Mouse (Mus musculus) left cerebral cortex, postnatal 10 days (tissue): ENCODE data around the gene Dbnl. TPM values are rescaled to one million over a fixed set of nuclear protein-coding genes. Genes with fewer than 3 reads are reported as not detected.

Source experiments
- DNase-seq, 2 experiments: peaks; one replicate each; pipeline ENCODE4 v3.0.0; 2021 to 2022; ENCODE audit warnings: low spot score in 2 of 2, mixed read lengths in 1 of 2; ENCODE audit errors: extremely low spot score in 1 of 2
- intact Hi-C: fragments of 180-260 bp; cut with DNase I; formaldehyde crosslinking; loops from one replicate; pipeline ENCODE4 v1.15.1; 2025
- total RNA-seq, 2 experiments: library from RNA; stranded (reverse); gene quantifications; 2 replicates each; pipeline ENCODE4 v1.2.3; 2021

The Dbnl gene
- total RNA-seq = 10 to 100 TPM; 86.9 to 89.1 TPM

- intact Hi-C loops = no loop called here
- DNase-seq = peak; percentile 92 to 97
Observed at GRCm38 (mm10) chr11:5788056-5789014, at the start of gene Dbnl. TSS of gene Dbnl (plus strand) at chr11:5788488.

DNA sequence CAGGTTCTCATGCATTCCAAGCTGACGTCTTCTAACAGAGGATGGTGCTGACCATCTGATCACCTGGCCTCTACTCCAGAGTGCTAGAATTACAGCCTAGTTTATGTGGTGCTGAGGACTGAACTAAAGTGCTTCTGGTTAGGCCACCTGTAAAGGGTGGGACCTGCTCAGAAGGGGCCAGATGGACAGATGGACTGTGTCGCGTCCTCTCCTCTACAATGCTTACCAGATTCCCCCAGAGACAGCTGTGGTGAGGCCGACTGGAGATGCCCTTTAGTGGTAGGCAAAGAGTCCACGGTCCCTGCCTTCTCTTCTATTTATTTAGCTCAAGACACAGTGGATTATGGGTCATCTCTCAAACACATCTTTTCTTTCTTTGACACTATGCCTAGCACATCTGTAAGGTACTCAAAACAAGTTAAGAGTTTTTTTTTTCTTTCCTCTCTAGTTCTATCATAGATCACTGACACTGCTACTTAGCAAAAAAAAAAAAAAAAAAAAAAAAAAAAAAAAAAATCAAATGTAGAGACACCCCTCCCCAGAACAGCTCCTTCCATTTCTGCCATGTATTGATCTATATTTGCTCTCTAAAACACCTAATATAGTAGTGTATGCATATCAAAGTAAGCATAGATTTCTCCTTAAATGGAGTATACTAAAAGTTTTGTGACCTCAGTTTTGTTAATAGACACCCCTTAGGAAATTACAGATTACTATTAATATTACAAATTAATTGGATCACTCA lies 49.2 kb upstream of the Dbnl start:
- no peak for DNase-seq
- intact Hi-C loops = no loop called here

GRCm38 (mm10) chr11:5739846-5740245 lies 48.4 kb upstream of the Dbnl start:
- intact Hi-C loops = no loop called here
- DNase-seq = no peak

- DNase-seq = no peak
- intact Hi-C loops = no loop called here
Observed at GRCm38 (mm10) chr11:5740599-5740964, 47.7 kb upstream of the Dbnl start.

DNA sequence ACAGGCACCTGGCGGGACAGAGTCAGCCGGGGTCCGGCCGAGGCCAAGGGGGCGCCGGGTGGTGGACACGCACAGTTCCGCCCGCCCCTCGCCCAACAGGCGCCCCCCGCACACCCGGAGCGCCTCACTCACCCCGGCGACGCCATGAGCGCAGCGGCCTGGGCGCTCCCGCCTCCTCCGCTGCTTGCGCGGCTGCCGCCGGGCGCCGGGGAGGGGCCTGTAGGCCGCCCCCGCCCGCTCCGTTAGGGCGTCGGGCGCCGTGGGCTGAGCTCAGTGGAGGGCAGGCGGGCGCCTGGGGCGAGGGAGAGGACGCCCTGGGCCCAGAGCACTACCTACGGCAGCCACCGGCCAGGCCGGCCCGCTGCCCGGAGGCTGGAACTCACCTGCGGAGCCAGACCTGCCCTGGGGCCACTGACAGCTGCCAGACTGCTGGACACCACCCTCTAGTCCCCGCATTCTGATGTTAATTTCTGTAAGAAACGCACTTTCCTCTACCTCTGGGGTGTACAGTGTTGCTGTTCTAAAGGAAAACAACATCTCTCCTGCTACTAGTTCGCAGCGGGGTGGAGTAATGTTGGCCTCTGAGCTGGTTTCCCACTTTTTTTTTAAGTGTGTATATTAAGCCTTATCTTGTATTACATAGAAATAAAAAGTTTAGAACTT lies 47.2 kb upstream of the Dbnl start:
- DNase-seq = peak; percentile 20 to 87
- intact Hi-C loops = no loop called here

- DNase-seq = no peak
- intact Hi-C loops = no loop called here
Observed at GRCm38 (mm10) chr11:5742106-5742505, 46.2 kb upstream of the Dbnl start.

GRCm38 (mm10) chr11:5744951-5745350 lies 43.3 kb upstream of the Dbnl start:
- DNase-seq = no peak
- intact Hi-C loops = no loop called here

DNA sequence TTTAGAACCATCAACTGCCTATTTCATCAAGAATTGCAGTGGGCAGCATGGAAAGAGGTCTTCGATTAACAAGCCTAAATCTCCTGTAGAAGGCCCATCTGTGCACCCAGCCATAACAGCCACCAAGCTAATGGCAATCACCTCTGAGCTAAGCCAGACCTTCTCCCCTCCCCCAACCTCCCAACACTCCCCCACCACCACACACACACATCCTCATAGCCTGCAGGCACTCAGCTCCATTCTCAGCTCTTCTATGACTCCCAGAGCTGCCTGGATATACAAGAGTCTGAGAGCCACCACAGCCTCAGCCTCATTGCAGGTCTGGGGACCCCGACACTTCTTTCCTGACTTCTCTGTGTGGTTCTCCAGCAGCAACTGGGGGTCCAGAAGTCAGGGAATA lies 34.5 kb upstream of the Dbnl start:
- intact Hi-C loops = no loop called here
- DNase-seq = no peak

- intact Hi-C loops = no loop called here
- peak; percentile 86 to 94 for DNase-seq
Observed at GRCm38 (mm10) chr11:5761820-5762632, 26.3 kb upstream of the Dbnl start, which contains the start of gene Urgcp. TSS of gene Urgcp (minus strand) at chr11:5762376.

- intact Hi-C loops = no loop called here
- DNase-seq = no peak
Observed at GRCm38 (mm10) chr11:5762633-5762982, 25.7 kb upstream of the Dbnl start.

DNA sequence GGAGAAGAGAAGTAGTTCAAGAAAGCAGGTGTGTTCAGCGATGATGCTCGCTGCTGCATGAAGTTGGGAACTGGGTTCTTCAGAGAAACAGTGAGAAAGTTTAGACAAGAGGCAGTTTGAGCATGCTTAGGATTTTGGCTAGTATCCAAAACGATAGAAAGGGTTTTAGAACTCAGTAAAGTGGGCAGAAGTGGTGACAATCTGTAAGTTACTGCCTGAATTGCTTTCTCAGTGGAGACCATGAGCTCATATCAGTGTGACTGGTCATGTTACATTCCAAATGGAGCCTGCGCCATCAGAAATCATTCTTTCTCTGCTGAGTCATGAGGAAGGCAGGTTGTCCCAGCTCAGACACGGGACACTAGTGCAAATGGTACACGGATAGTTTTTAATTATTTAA lies 22.3 kb upstream of the Dbnl start:
- no peak for DNase-seq
- intact Hi-C loops = no loop called here

DNA sequence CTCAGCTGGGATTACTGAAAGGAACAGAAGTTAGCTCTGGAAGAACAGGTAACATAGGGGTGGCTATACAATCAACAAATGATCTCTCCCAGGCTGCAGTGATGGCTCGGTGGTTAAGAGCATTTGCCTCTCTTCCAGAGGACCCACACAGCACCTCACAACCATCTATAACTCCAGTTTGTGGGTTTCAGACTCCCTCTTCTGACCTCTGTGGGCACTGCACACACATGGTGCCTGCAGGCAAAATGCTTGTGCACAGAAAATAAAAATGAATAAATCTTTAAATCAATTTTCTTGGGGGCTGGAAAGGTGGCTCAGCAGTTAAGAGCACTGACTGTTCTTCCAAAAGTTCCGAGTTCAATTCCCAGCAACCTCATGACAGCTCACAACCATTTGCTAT lies 9.8 kb upstream of the Dbnl start:
- intact Hi-C loops = no loop called here

GRCm38 (mm10) chr11:5780035-5780499 lies 8.2 kb upstream of the Dbnl start:
- intact Hi-C loops = no loop called here
- DNase-seq = no peak

More for the DNA sequence above, 9.8 kb upstream of the Dbnl start:
- DNase-seq = no peak

- DNase-seq = no peak
- intact Hi-C loops = no loop called here
Observed at GRCm38 (mm10) chr11:5782199-5782944, 5.9 kb upstream of the Dbnl start.

- DNase-seq = no peak
- intact Hi-C loops = no loop called here
Observed at GRCm38 (mm10) chr11:5785732-5786131, 2.6 kb upstream of the Dbnl start.

DNA sequence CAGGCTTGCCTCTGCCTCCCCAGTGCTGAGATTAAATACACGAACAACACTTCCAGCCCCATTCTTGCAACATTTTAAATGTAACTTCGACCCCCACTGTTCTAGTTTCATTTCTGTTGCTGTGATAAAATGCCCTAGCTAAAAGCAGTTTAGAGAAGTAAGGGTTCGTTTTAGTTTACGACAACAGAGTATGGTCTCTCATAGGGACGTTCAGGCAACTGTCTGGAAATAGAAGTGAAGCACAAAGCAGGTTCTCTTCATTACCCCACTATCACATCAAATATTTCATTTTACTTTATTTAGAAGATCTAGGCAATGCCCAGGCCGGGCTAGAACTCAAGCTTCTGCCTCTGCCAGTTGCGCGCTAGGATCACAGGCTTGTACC lies 625 bp upstream of the Dbnl start:
- intact Hi-C loops = no loop called here
- no peak for DNase-seq

- no peak for DNase-seq
- intact Hi-C loops = no loop called here
Observed at GRCm38 (mm10) chr11:5789071-5789753, 924 bp downstream of the Dbnl start.
